Mouse (Mus musculus): Measurements from ENCODE around the gene Cel. TPM values are rescaled to one million over a fixed set of nuclear protein-coding genes. Genes with fewer than 3 reads are reported as not detected.

Cel gene
- polyA plus RNA-seq, 1 experiment, result 0.12 TPM

GRCm38 (mm10) chr2:28539949-28540348, 23.3 kb downstream of the Cel start:
- Histone ChIP-seq H3K4me3 (replicated peaks; ENCODE audit: extremely low read depth, low read depth, low read length) (no peak overlapping the region), H3K4me1 (ENCODE audit: control insufficient read depth, insufficient read depth, low read length) (peaks cover 19% of the 10 kb centered on the region)
- WGBS, result 44% methylated on average over 2 of the region's 2 CpGs
- TF ChIP-seq POLR2A (IDR thresholded peaks at IDR 0.05; ENCODE audit: borderline replicate concordance, extremely low read depth, low read depth, low read length), result no peak
- no peak for TF ChIP-seq CTCF (IDR thresholded peaks at IDR 0.05; ENCODE audit: insufficient read depth, low read length)
- peak; percentile 17 for DNase-seq

DNA sequence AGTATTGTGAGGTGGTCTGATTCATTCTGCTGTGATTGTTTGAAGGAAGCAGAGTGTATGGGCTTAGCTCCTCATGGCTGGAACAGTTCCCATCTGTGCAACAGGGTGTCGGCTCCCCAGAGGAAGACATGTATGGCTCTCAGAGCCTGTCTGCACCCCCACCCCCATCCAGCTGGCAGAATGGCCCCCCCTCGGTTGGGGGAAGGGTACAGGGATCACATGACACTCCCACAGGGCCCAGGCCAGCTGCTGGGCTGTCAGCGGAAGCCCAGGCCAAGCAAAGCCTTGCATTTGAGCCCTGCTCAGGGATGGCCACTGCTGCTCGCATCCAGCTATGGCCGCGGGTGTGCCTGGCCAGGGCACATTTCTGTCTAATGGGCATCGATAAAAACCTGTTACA, 24.0 kb downstream of the Cel start:
- no peak overlapping the region for H3K4me3 ChIP-seq (replicated peaks; ENCODE audit: extremely low read depth, low read depth, low read length)
- 27% methylated on average over 7 of the region's 7 CpGs for WGBS
- DNase-seq, result no peak
- TF ChIP-seq CTCF (IDR thresholded peaks at IDR 0.05; ENCODE audit: insufficient read depth, low read length) (no peak), POLR2A (IDR thresholded peaks at IDR 0.05; ENCODE audit: borderline replicate concordance, extremely low read depth, low read depth, low read length) (no peak)
- H3K4me1 ChIP-seq (ENCODE audit: control insufficient read depth, insufficient read depth, low read length), result peaks cover 19% of the 10 kb centered on the region

DNA sequence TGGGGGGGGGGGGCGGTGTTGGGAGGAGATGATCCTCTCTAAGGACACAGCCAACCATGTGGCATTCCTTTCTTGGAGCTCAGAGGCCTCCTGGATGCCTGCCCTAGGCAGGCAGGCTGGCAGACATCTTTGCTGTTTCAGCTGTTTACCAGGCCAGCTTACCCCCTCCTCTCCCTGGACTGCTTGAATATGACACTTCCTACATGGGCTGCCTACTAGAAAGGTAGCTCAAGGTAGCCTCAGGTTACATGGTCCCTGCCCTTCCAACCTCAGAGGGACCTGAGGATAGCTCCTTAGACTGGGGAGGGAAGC, 24.4 kb downstream of the Cel start:
- H3K4me1 ChIP-seq (ENCODE audit: control insufficient read depth, insufficient read depth, low read length), result peaks cover 19% of the 10 kb centered on the region
- H3K4me3 ChIP-seq (replicated peaks; ENCODE audit: extremely low read depth, low read depth, low read length), result no peak overlapping the region
- TF ChIP-seq CTCF (IDR thresholded peaks at IDR 0.05; ENCODE audit: insufficient read depth, low read length) (no peak), POLR2A (IDR thresholded peaks at IDR 0.05; ENCODE audit: borderline replicate concordance, extremely low read depth, low read depth, low read length) (no peak)
- WGBS, result 29% methylated on average over 1 of the region's 1 CpGs
- DNase-seq, result no peak

DNA sequence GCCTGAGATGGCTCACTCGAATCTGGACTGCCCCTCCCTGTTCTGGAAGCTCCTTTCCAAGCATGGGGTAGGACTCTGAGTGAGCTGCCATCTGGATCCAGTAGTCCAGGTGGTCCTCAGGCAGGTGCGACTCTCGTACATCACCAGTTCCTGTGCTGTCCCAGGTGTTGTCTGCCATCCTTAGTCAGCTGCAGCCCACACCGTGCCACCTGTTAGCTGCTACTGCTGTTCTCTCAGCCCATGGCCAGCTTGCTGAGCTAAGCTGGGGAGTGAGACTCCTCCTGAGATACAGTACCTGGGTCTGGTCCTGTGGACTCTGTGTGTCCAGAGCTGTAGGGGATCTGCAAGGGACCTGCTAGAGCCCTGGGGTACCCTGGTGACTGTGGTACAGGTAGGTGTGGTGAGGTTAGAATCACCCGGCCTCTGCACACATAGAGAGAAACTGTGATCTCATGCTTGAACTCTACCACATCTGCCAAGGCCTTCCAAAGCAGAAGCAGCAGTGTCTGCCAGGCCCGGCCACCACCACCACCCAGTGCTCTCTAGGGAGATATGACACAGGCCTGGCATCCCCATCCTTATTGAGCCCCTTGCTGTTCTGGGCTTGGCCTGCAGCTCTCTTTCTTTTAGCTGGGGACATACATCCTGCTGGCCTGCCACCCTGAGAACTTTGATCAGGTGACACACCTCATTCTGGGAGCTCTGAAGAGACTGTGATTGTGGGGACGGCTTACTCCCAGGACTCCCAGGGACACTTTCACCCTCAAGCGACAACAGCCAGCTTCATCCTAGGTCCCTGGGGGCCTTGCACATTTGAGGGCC, 25.0 kb downstream of the Cel start:
- 70% methylated on average over 8 of the region's 8 CpGs for WGBS
- no peak for DNase-seq
- Histone ChIP-seq H3K4me1 (ENCODE audit: control insufficient read depth, insufficient read depth, low read length) (peaks cover 19% of the 10 kb centered on the region), H3K4me3 (replicated peaks; ENCODE audit: extremely low read depth, low read depth, low read length) (no peak overlapping the region)
- no peak for TF ChIP-seq POLR2A (IDR thresholded peaks at IDR 0.05; ENCODE audit: borderline replicate concordance, extremely low read depth, low read depth, low read length)
- no peak for TF ChIP-seq CTCF (IDR thresholded peaks at IDR 0.05; ENCODE audit: insufficient read depth, low read length)

DNA sequence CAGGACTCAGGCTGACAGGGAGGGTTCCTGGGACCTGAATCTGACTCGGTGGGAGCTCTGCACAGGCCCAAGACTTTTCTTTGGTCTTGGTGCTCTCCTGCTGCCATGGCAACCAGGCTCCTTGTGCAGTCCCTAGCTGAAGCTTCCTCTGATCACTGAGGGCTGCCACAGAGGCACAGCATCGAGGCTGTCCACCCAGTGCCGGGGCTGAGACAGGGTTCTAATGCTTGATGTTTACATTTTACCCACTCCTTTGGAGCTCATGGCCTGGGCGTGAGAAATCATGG, 25.6 kb downstream of the Cel start:
- no peak for TF ChIP-seq POLR2A (IDR thresholded peaks at IDR 0.05; ENCODE audit: borderline replicate concordance, extremely low read depth, low read depth, low read length)
- no peak for TF ChIP-seq CTCF (IDR thresholded peaks at IDR 0.05; ENCODE audit: insufficient read depth, low read length)
- no peak for DNase-seq
- Histone ChIP-seq H3K4me3 (replicated peaks; ENCODE audit: extremely low read depth, low read depth, low read length) (no peak overlapping the region), H3K4me1 (ENCODE audit: control insufficient read depth, insufficient read depth, low read length) (peaks cover 19% of the 10 kb centered on the region)
- WGBS, result 46% methylated on average over 4 of the region's 4 CpGs

GRCm38 (mm10) chr2:28536766-28537633, 26.2 kb downstream of the Cel start:
- Histone ChIP-seq H3K4me3 (replicated peaks; ENCODE audit: extremely low read depth, low read depth, low read length) (no peak overlapping the region), H3K4me1 (ENCODE audit: control insufficient read depth, insufficient read depth, low read length) (peaks cover 19% of the 10 kb centered on the region)
- no peak for TF ChIP-seq CTCF (IDR thresholded peaks at IDR 0.05; ENCODE audit: insufficient read depth, low read length)
- TF ChIP-seq POLR2A (IDR thresholded peaks at IDR 0.05; ENCODE audit: borderline replicate concordance, extremely low read depth, low read depth, low read length), result no peak
- WGBS, result 64% methylated on average over 11 of the region's 11 CpGs
- no peak for DNase-seq

DNA sequence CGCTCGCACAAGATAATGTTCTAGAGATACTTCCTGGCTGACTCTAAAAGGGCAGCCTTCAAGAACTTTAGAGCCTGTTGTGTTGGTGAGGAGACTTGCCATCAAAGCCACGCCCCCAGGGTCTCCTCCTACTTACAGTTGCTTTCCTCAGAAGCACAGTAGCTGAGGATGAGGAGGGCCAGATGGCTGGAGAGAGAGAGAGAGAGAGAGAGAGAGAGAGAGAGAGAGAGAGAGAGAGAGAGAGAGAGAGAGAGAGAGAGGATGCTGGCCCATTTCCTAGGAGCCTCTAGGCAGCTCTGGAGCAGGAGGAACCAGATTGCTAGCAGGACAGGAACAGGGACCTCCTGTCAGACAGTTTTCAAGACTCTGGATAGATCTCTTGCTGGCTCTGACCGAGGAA, 27.0 kb downstream of the Cel start:
- Histone ChIP-seq H3K4me1 (ENCODE audit: control insufficient read depth, insufficient read depth, low read length) (peaks cover 19% of the 10 kb centered on the region), H3K4me3 (replicated peaks; ENCODE audit: extremely low read depth, low read depth, low read length) (no peak overlapping the region)
- TF ChIP-seq POLR2A (IDR thresholded peaks at IDR 0.05; ENCODE audit: borderline replicate concordance, extremely low read depth, low read depth, low read length), result no peak
- no peak for TF ChIP-seq CTCF (IDR thresholded peaks at IDR 0.05; ENCODE audit: insufficient read depth, low read length)
- 38% methylated on average over 4 of the region's 4 CpGs for WGBS
- no peak for DNase-seq

- Histone ChIP-seq H3K4me3 (replicated peaks; ENCODE audit: extremely low read depth, low read depth, low read length) (no peak overlapping the region), H3K4me1 (ENCODE audit: control insufficient read depth, insufficient read depth, low read length) (peaks cover 19% of the 10 kb centered on the region)
- TF ChIP-seq CTCF (IDR thresholded peaks at IDR 0.05; ENCODE audit: insufficient read depth, low read length) (no peak), POLR2A (IDR thresholded peaks at IDR 0.05; ENCODE audit: borderline replicate concordance, extremely low read depth, low read depth, low read length) (no peak)
- no peak for DNase-seq
- 37% methylated on average over 7 of the region's 7 CpGs for WGBS
Measured at GRCm38 (mm10) chr2:28535650-28536049, 27.6 kb downstream of the Cel start.

DNA sequence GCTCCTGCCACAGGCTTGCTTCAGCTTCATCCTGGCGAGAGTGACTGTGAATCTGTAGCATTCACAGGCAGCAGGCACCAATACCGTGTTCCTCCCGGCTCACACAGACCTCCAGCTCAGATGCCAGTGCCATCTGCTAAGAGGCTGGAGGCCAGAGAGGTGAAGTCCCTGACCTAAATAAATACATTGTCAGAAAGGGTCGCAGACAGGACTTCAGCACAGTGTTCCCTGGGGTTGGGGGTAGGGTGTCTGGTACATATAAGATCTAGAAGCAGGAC, 28.0 kb downstream of the Cel start:
- DNase-seq, result no peak
- peaks cover 19% of the 10 kb centered on the region for H3K4me1 ChIP-seq (ENCODE audit: control insufficient read depth, insufficient read depth, low read length)
- WGBS, result 32% methylated on average over 4 of the region's 4 CpGs
- H3K4me3 ChIP-seq (replicated peaks; ENCODE audit: extremely low read depth, low read depth, low read length), result no peak overlapping the region
- no peak for TF ChIP-seq CTCF (IDR thresholded peaks at IDR 0.05; ENCODE audit: insufficient read depth, low read length)
- no peak for TF ChIP-seq POLR2A (IDR thresholded peaks at IDR 0.05; ENCODE audit: borderline replicate concordance, extremely low read depth, low read depth, low read length)
